Mouse (Mus musculus): ENCODE results near the gene Dnajb13. TPM values are rescaled to one million over a fixed set of nuclear protein-coding genes. Genes with fewer than 3 reads are reported as not detected.
A peak's percentile ranks its signal among the peaks of the same experiment; 100 is the strongest.

Gene Dnajb13
- total and polyA plus RNA-seq, 2 experiments from 2014 or later, result 3.2 to 4.3 TPM

- H3K9ac ChIP-seq (replicated peaks; ENCODE audit: low read length, poor library complexity, severe bottlenecking), result peak within 1 kb of the TSS; percentile 70
- ATAC-seq (ENCODE audit: low FRiP score) (peak; percentile 100), DNase-seq (ENCODE audit: low spot score) (peak; percentile 97)
- peak within 1 kb of the TSS; percentile 60 for H3K4me3 ChIP-seq (ENCODE audit: low read depth, low read length)
- H3K9me3 ChIP-seq (ENCODE audit: low read length), result no peaks in the 10 kb centered on the region
- TF ChIP-seq CTCF (IDR thresholded peaks at IDR 0.05), result peak; percentile 48
- H3K4me1 ChIP-seq (ENCODE audit: insufficient read depth, low read length), result no peaks in the 10 kb centered on the region; the same call in 1 of the 2 replicates
- peak within 1 kb of the TSS; percentile 91 for H3K27ac ChIP-seq (ENCODE audit: low read depth, low read length)
- H3K4me2 ChIP-seq (ENCODE audit: low read depth, low read length, poor library complexity, severe bottlenecking), result peak within 1 kb of the TSS; percentile 63
- H3K36me3 ChIP-seq (ENCODE audit: insufficient read depth, low read length), result peaks cover 10% of the 10 kb centered on the region; the same call in 1 of the 2 replicates
- no peaks in the 10 kb centered on the region for H3K27me3 ChIP-seq (ENCODE audit: insufficient read depth, low read length)
- under 1% methylated on average over 33 of the region's 33 CpGs for WGBS
Observed at GRCm38 (mm10) chr7:100536804-100537518, 22.2 kb upstream of the Dnajb13 start, which contains the start of gene Coa4. Gene Coa4 (plus strand): TSS chr7:100537071.

- ATAC-seq (ENCODE audit: low FRiP score) (no peak), DNase-seq (ENCODE audit: low spot score) (no peak)
- Histone ChIP-seq H3K4me3 (ENCODE audit: low read depth, low read length) (no peak overlapping the region), H3K4me2 (ENCODE audit: low read depth, low read length, poor library complexity, severe bottlenecking) (no peak overlapping the region), H3K36me3 (ENCODE audit: insufficient read depth, low read length) (peaks cover 10% of the 10 kb centered on the region; the same call in 1 of the 2 replicates), H3K27me3 (ENCODE audit: insufficient read depth, low read length) (no peaks in the 10 kb centered on the region), H3K9ac (replicated peaks; ENCODE audit: low read length, poor library complexity, severe bottlenecking) (no peak overlapping the region), H3K27ac (ENCODE audit: low read depth, low read length) (no peak overlapping the region), H3K4me1 (ENCODE audit: insufficient read depth, low read length) (no peaks in the 10 kb centered on the region; the same call in 1 of the 2 replicates), H3K9me3 (ENCODE audit: low read length) (no peaks in the 10 kb centered on the region)
- WGBS, result 77% methylated on average over 2 of the region's 2 CpGs
- no peak for TF ChIP-seq CTCF (IDR thresholded peaks at IDR 0.05)
Observed at GRCm38 (mm10) chr7:100535831-100536230, 21.1 kb upstream of the Dnajb13 start.

- H3K4me2 ChIP-seq (ENCODE audit: low read depth, low read length, poor library complexity, severe bottlenecking), result no peak overlapping the region
- no peak for TF ChIP-seq CTCF (IDR thresholded peaks at IDR 0.05)
Observed at GRCm38 (mm10) chr7:100534216-100534615, 19.5 kb upstream of the Dnajb13 start.

GRCm38 (mm10) chr7:100533503-100533902 is 18.7 kb upstream of the Dnajb13 start:
- Histone ChIP-seq H3K9me3 (ENCODE audit: low read length) (no peaks in the 10 kb centered on the region), H3K4me1 (ENCODE audit: insufficient read depth, low read length) (no peaks in the 10 kb centered on the region; the same call in 1 of the 2 replicates), H3K27me3 (ENCODE audit: insufficient read depth, low read length) (no peaks in the 10 kb centered on the region), H3K27ac (ENCODE audit: low read depth, low read length) (no peak overlapping the region), H3K4me2 (ENCODE audit: low read depth, low read length, poor library complexity, severe bottlenecking) (no peak overlapping the region), H3K36me3 (ENCODE audit: insufficient read depth, low read length) (no peaks in the 10 kb centered on the region), H3K9ac (replicated peaks; ENCODE audit: low read length, poor library complexity, severe bottlenecking) (no peak overlapping the region), H3K4me3 (ENCODE audit: low read depth, low read length) (no peak overlapping the region)
- no peak for DNase-seq (ENCODE audit: low spot score)
- WGBS, result 68% methylated on average over 2 of the region's 2 CpGs
- no peak for ATAC-seq (ENCODE audit: low FRiP score)
- TF ChIP-seq CTCF (IDR thresholded peaks at IDR 0.05), result no peak

More at GRCm38 (mm10) chr7:100534216-100534615, 19.5 kb upstream of the Dnajb13 start:
- H3K9me3 ChIP-seq (ENCODE audit: low read length), result no peaks in the 10 kb centered on the region
- DNase-seq (ENCODE audit: low spot score) (no peak), ATAC-seq (ENCODE audit: low FRiP score) (no peak)
- no peak overlapping the region for H3K27ac ChIP-seq (ENCODE audit: low read depth, low read length)
- no peak overlapping the region for H3K9ac ChIP-seq (replicated peaks; ENCODE audit: low read length, poor library complexity, severe bottlenecking)
- H3K4me3 ChIP-seq (ENCODE audit: low read depth, low read length), result no peak overlapping the region
- peaks cover 2% of the 10 kb centered on the region; the same call in 1 of the 2 replicates for H3K36me3 ChIP-seq (ENCODE audit: insufficient read depth, low read length)
- 75% methylated on average over 3 of the region's 3 CpGs for WGBS
- no peaks in the 10 kb centered on the region for H3K27me3 ChIP-seq (ENCODE audit: insufficient read depth, low read length)
- no peaks in the 10 kb centered on the region; the same call in 1 of the 2 replicates for H3K4me1 ChIP-seq (ENCODE audit: insufficient read depth, low read length)

GRCm38 (mm10) chr7:100530766-100531165 is 16.0 kb upstream of the Dnajb13 start:
- ATAC-seq (ENCODE audit: low FRiP score) (no peak), DNase-seq (ENCODE audit: low spot score) (no peak)
- no peak overlapping the region for H3K4me2 ChIP-seq (ENCODE audit: low read depth, low read length, poor library complexity, severe bottlenecking)
- H3K9ac ChIP-seq (replicated peaks; ENCODE audit: low read length, poor library complexity, severe bottlenecking), result no peak overlapping the region
- H3K36me3 ChIP-seq (ENCODE audit: insufficient read depth, low read length), result no peaks in the 10 kb centered on the region
- no peak overlapping the region for H3K27ac ChIP-seq (ENCODE audit: low read depth, low read length)
- no peaks in the 10 kb centered on the region for H3K9me3 ChIP-seq (ENCODE audit: low read length)
- H3K27me3 ChIP-seq (ENCODE audit: insufficient read depth, low read length), result no peaks in the 10 kb centered on the region
- 90% methylated on average over 5 of the region's 5 CpGs for WGBS
- no peak overlapping the region for H3K4me3 ChIP-seq (ENCODE audit: low read depth, low read length)
- no peaks in the 10 kb centered on the region for H3K4me1 ChIP-seq (ENCODE audit: insufficient read depth, low read length)
- no peak for TF ChIP-seq CTCF (IDR thresholded peaks at IDR 0.05)

GRCm38 (mm10) chr7:100524669-100525068 is 9.9 kb upstream of the Dnajb13 start:
- TF ChIP-seq CTCF (IDR thresholded peaks at IDR 0.05), result no peak
- DNase-seq (ENCODE audit: low spot score), result no peak
- no peak overlapping the region for H3K9ac ChIP-seq (replicated peaks; ENCODE audit: low read length, poor library complexity, severe bottlenecking)
- no peak overlapping the region for H3K4me3 ChIP-seq (ENCODE audit: low read depth, low read length)
- no peaks in the 10 kb centered on the region for H3K9me3 ChIP-seq (ENCODE audit: low read length)
- WGBS, result 79% methylated on average over 8 of the region's 8 CpGs
- ATAC-seq (ENCODE audit: low FRiP score), result no peak
- H3K27me3 ChIP-seq (ENCODE audit: insufficient read depth, low read length), result no peaks in the 10 kb centered on the region
- no peak overlapping the region for H3K27ac ChIP-seq (ENCODE audit: low read depth, low read length)
- no peaks in the 10 kb centered on the region for H3K36me3 ChIP-seq (ENCODE audit: insufficient read depth, low read length)
- H3K4me2 ChIP-seq (ENCODE audit: low read depth, low read length, poor library complexity, severe bottlenecking), result no peak overlapping the region
- no peaks in the 10 kb centered on the region for H3K4me1 ChIP-seq (ENCODE audit: insufficient read depth, low read length)

All from midbrain, postnatal 0 days (tissue).